Mouse (Mus musculus) limb, embryonic 15.5 days (tissue): ENCODE measurements around the gene Ifitm3. TPM values are rescaled to one million over a fixed set of nuclear protein-coding genes. Genes with fewer than 3 reads are reported as not detected.

Experiments used
- ATAC-seq: fragments of 200-750 bp; cut with Nextera tagmentation; 2 replicates; pipeline ENCODE4 v1.8.0; 2017; ENCODE audit warnings: low read depth, moderate TSS enrichment; ENCODE audit not compliant: insufficient number of reproducible peaks, low FRiP score, low TSS enrichment
- H3K27ac ChIP-seq: fragments of 300-500 bp; sonication (generic); 2 replicates; pipeline ENCODE4 v1.5.1; 2015; ENCODE audit warnings: moderate library complexity, mild to moderate bottlenecking, inconsistent platforms
- H3K27me3 ChIP-seq: fragments of 300-500 bp; sonication (generic); 2 replicates; pipeline ENCODE4 v1.6.1; 2015; ENCODE audit warnings: inconsistent platforms
- H3K36me3 ChIP-seq: fragments of 300-500 bp; sonication (generic); 2 replicates; pipeline ENCODE4 v1.6.1; 2015; ENCODE audit warnings: inconsistent platforms
- H3K4me1 ChIP-seq: fragments of 300-500 bp; sonication (generic); 2 replicates; pipeline ENCODE4 v1.6.1; 2015; ENCODE audit warnings: inconsistent platforms
- H3K4me2 ChIP-seq: fragments of 300-500 bp; sonication (generic); 2 replicates; pipeline ENCODE4 v1.6.1; 2015; ENCODE audit warnings: mild to moderate bottlenecking, inconsistent platforms
- H3K4me3 ChIP-seq: fragments of 300-500 bp; sonication (generic); 2 replicates; pipeline ENCODE4 v1.5.1; 2015; ENCODE audit warnings: mild to moderate bottlenecking, inconsistent platforms
- H3K9ac ChIP-seq: fragments of 300-500 bp; sonication (generic); 2 replicates; pipeline ENCODE4 v1.6.1; 2015; ENCODE audit warnings: inconsistent platforms
- H3K9me3 ChIP-seq: fragments of 300-500 bp; sonication (generic); 2 replicates; pipeline ENCODE4 v1.6.1; 2016; ENCODE audit warnings: inconsistent platforms
- WGBS: fragments of 180-500 bp; shearing (Covaris S2); methylation state at CpG from one replicate; pipeline ENCODE4 v1.1.7; 2015; 5-methylcytosine and 5-hydroxymethylcytosine counted together
- polyA plus RNA-seq: library from polyadenylated mRNA; unstranded; fragments of >200 nt; fragmentation: Nextera tagmentation; extraction: Ambion mirVana; gene quantifications from 2 replicates; pipeline ENCODE4 v1.2.1, GENCODE M21; 2015

Ifitm3 gene
- polyA plus RNA-seq, 1 experiment from 2014 or later, result 218 TPM

DNA sequence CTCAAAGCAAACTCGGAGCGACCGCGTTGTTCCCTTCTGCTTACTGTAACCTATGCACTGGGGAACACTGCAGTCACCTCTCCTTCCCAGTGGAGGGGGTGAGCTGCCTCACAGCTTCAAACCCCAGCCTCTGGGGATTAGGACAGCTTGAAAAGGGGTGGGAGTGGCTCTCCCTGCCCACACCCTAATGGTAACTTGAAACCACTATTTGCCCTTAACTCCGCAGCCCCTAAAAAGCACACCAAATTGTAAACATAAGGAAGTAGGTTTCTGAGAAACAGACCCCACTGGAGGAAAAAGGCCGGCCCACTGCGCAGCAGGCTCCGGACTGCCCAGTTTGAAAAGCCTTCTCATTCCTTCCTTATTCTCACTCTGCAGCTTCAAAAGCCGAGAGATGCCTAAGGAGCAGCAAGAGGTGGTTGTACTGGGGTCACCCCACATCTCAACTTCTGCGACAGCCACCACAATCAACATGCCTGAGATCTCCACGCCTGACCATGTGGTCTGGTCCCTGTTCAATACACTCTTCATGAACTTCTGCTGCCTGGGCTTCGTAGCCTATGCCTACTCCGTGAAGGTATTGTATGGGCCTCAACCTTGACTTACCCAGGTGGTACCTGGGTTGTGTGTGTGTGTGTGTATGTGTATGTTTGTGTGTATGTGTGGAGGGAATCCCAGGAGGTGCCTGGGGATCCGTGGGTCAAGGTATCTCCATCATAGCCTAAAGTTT, 42.5 kb downstream of the Ifitm3 start:
- 10% methylated on average over 14 of the region's 14 CpGs for WGBS
- no peaks in the 10 kb centered on the region for H3K27me3 ChIP-seq
- H3K9me3 ChIP-seq, result no peaks in the 10 kb centered on the region
- no peak for ATAC-seq
- H3K4me3 ChIP-seq, result 0 out of 2 replicates have a peak overlapping the region, but pooled peaks have one; percentile 9
- H3K4me1 ChIP-seq, result peaks cover 31% of the 10 kb centered on the region
- no peak overlapping the region for H3K9ac ChIP-seq
- peak overlapping the region; percentile 71 for H3K27ac ChIP-seq
- peak overlapping the region; percentile 22; the same call in 1 of the 2 replicates for H3K4me2 ChIP-seq
- no peaks in the 10 kb centered on the region for H3K36me3 ChIP-seq

DNA sequence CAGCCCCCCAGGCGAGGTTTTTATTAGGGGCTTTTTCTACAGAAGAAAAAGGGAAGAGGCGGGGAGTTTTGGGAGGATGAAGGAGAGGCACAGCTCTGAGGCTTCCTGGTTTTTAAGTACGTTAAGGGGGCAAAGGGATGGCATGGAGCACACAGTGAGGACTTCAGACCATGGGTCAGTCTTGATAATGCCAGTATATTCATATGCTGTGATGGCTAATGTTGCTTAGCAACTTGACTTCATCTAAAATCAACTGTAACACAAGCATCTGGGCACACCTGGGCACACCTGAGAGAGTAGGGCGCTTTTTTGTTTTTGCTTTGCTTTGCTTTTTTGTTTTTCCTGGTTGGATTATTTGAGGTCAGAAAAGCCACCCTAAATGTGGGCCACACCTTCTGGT, 43.6 kb downstream of the Ifitm3 start, which contains the start of gene Ifitm1:
Gene Ifitm1 (plus strand): TSS at position 301 of the 400 bp plus-strand sequence.
- ATAC-seq, result no peak
- Histone ChIP-seq H3K4me3 (0 out of 2 replicates have a peak within 1 kb of the TSS, but pooled peaks have one; percentile 9), H3K27ac (peak within 1 kb of the TSS; percentile 71), H3K4me1 (peaks cover 29% of the 10 kb centered on the region), H3K36me3 (no peaks in the 10 kb centered on the region), H3K9ac (no peak within 1 kb of the TSS), H3K4me2 (peak within 1 kb of the TSS; percentile 22; the same call in 1 of the 2 replicates), H3K27me3 (no peaks in the 10 kb centered on the region), H3K9me3 (no peaks in the 10 kb centered on the region)
- 90% methylated on average over 4 of the region's 4 CpGs for WGBS

DNA sequence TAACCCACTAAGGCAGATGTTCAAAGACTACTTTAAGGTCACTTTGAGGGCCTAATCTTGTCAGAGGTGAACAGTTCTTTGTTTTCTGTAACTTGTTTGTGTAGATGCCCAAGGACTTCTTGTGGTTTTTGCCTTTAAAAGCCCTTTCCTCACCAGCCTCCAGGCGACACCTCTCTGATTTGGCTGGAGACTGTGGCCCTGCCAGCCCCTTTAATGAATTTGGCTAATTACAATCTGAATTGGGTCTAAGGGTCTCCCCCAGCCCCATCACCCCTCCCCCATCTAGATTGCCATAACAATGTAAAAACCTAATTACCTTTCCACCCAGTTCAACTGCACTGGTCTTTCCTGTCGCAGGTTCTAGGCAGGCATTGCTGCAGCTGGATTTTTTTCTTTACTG, 47.8 kb downstream of the Ifitm3 start:
- no peaks in the 10 kb centered on the region for H3K27me3 ChIP-seq
- H3K4me2 ChIP-seq, result no peak overlapping the region
- WGBS, result 62% methylated on average over 2 of the region's 2 CpGs

DNA sequence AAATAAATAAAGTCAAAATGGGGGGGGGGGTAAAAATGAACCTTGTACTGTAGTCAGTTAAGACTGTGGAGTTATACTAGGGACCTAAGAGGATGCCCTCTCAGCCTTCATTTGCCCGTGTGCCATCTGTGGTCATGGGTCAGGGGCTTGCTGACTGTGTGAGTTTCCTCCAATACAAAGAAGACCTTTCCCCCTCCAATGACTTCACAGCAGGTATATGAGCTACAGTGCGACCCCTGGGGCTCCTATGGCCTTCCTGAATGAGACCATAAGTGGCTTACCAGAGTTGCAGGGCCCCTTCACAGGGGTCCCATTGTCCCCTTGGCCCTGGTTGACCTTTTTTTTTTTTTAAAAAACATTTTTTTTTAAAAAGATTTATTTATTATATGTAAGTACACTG, 49.2 kb downstream of the Ifitm3 start:
- Histone ChIP-seq H3K4me1 (peaks cover 10% of the 10 kb centered on the region), H3K27me3 (no peaks in the 10 kb centered on the region), H3K27ac (no peak overlapping the region), H3K9me3 (no peaks in the 10 kb centered on the region), H3K9ac (no peak overlapping the region), H3K36me3 (no peaks in the 10 kb centered on the region), H3K4me3 (no peak overlapping the region), H3K4me2 (no peak overlapping the region)
- ATAC-seq, result no peak
- 77% methylated on average over 2 of the region's 2 CpGs for WGBS

More for the DNA sequence above, 47.8 kb downstream of the Ifitm3 start:
- H3K9me3 ChIP-seq, result no peaks in the 10 kb centered on the region
- H3K4me1 ChIP-seq, result peaks cover 8% of the 10 kb centered on the region
- H3K36me3 ChIP-seq, result no peaks in the 10 kb centered on the region
- no peak overlapping the region for H3K9ac ChIP-seq
- H3K27ac ChIP-seq, result no peak overlapping the region
- no peak overlapping the region for H3K4me3 ChIP-seq
- no peak for ATAC-seq

DNA sequence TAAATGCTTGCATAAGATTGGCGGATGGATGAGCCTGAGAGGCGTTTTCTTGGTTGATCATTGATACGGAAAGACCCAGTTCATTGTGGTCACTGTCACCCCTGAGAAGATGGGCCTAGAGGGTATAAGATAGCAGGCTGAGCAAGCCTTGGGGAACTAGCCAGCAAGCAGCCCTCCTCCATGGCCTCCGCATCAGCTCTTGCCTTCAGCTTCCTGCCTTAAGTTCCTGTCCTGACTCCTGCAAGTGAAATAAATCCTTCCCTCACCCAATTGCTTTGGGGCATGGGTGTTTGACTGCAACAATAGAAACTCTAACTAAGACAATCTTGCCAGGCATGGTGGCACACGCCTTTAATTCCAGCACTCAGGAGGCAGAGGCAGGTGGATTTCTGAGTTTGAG, 50.5 kb downstream of the Ifitm3 start:
- no peak for ATAC-seq
- Histone ChIP-seq H3K4me1 (peaks cover 15% of the 10 kb centered on the region), H3K27ac (no peak overlapping the region; the same call in 1 of the 2 replicates), H3K27me3 (no peaks in the 10 kb centered on the region), H3K36me3 (no peaks in the 10 kb centered on the region), H3K4me2 (no peak overlapping the region), H3K4me3 (no peak overlapping the region), H3K9me3 (no peaks in the 10 kb centered on the region), H3K9ac (no peak overlapping the region)
- WGBS, result 75% methylated on average over 5 of the region's 5 CpGs

Other genes with a start within 250 kb of the Ifitm3 start
- not detected in 2 replicates for gene Cyp2e1, start 247.0 kb downstream of the Ifitm3 start, polyA plus RNA-seq
- 0.11 and 0.13 TPM in 2 replicates for gene Syce1, start 222.9 kb downstream of the Ifitm3 start, polyA plus RNA-seq
- gene Zfp941, start 188.6 kb downstream of the Ifitm3 start, polyA plus RNA-seq, result 0.67 and 1.00 TPM in 2 replicates
- 38.4 and 59.3 TPM in 2 replicates for gene Urah, start 175.8 kb downstream of the Ifitm3 start, polyA plus RNA-seq
- gene Scgb1c1, start 165.2 kb downstream of the Ifitm3 start, polyA plus RNA-seq, result not detected in 2 replicates
- gene Odf3, start 163.0 kb downstream of the Ifitm3 start, polyA plus RNA-seq, result not detected in 2 replicates
- gene Gm45785, start 154.4 kb downstream of the Ifitm3 start, polyA plus RNA-seq, result not detected in 2 replicates
- 85.7 and 90.6 TPM in 2 replicates for gene Ric8a, start 153.8 kb downstream of the Ifitm3 start, polyA plus RNA-seq
- gene Bet1l, start 153.2 kb downstream of the Ifitm3 start, polyA plus RNA-seq, result 70.7 and 71.6 TPM in 2 replicates
- 201 and 214 TPM in 2 replicates for gene Psmd13, start 128.8 kb downstream of the Ifitm3 start, polyA plus RNA-seq
- gene Sirt3, start 128.5 kb downstream of the Ifitm3 start, polyA plus RNA-seq, result 22.7 and 25.6 TPM in 2 replicates
- gene Cox8b, start 110.3 kb downstream of the Ifitm3 start, polyA plus RNA-seq, result 19.6 and 58.3 TPM in 2 replicates
- gene Nlrp6, start 89.9 kb downstream of the Ifitm3 start, polyA plus RNA-seq, result 0.28 and 0.45 TPM in 2 replicates
- gene Pgghg, start 69.4 kb downstream of the Ifitm3 start, polyA plus RNA-seq, result 23.1 and 24.9 TPM in 2 replicates
- 46.1 and 62.9 TPM in 2 replicates for gene Ifitm5, start 60.5 kb downstream of the Ifitm3 start, polyA plus RNA-seq
- 0.47 TPM in 1 of 2 replicates, not detected in the other for gene Gm45717, start 54.8 kb downstream of the Ifitm3 start, polyA plus RNA-seq
- 1,488 and 1,547 TPM in 2 replicates for gene Ifitm2, start 54.8 kb downstream of the Ifitm3 start, polyA plus RNA-seq
- 71.7 and 74.6 TPM in 2 replicates for gene Ifitm1, start 43.5 kb downstream of the Ifitm3 start, polyA plus RNA-seq
- 1.0 and 1.3 TPM in 2 replicates for gene Ifitm6, start 7.2 kb upstream of the Ifitm3 start, polyA plus RNA-seq
- not detected in 2 replicates for gene Gm17387, start 18.4 kb upstream of the Ifitm3 start, polyA plus RNA-seq
- 9.9 and 12.1 TPM in 2 replicates for gene B4galnt4, start 50.3 kb upstream of the Ifitm3 start, polyA plus RNA-seq
- gene Pkp3, start 67.4 kb upstream of the Ifitm3 start, polyA plus RNA-seq, result 150 and 151 TPM in 2 replicates
- 3.3 and 3.8 TPM in 2 replicates for gene Sigirr, start 89.8 kb upstream of the Ifitm3 start, polyA plus RNA-seq
- gene Ano9, start 107.0 kb upstream of the Ifitm3 start, polyA plus RNA-seq, result 23.4 and 24.1 TPM in 2 replicates
- 69.4 and 70.0 TPM in 2 replicates for gene Ptdss2, start 111.6 kb upstream of the Ifitm3 start, polyA plus RNA-seq
- 279 and 294 TPM in 2 replicates for gene Rnh1, start 162.1 kb upstream of the Ifitm3 start, polyA plus RNA-seq
- gene Hras, start 183.2 kb upstream of the Ifitm3 start, polyA plus RNA-seq, result 164 and 165 TPM in 2 replicates
- gene Lrrc56, start 183.4 kb upstream of the Ifitm3 start, polyA plus RNA-seq, result 8.0 and 9.0 TPM in 2 replicates
- 1.7 and 2.2 TPM in 2 replicates for gene Lmntd2, start 203.3 kb upstream of the Ifitm3 start, polyA plus RNA-seq
- 56.1 and 58.6 TPM in 2 replicates for gene Rassf7, start 205.1 kb upstream of the Ifitm3 start, polyA plus RNA-seq
- gene Phrf1, start 218.0 kb upstream of the Ifitm3 start, polyA plus RNA-seq, result 64.3 and 68.9 TPM in 2 replicates